Mouse (Mus musculus) megakaryocyte, embryonic 14.5 days (primary cell): ENCODE results near the gene Esrrb. TPM values are rescaled to one million over a fixed set of nuclear protein-coding genes. Genes with fewer than 3 reads are reported as not detected.
A peak's percentile ranks its signal among the peaks of the same experiment; 100 is the strongest.

ENCODE experiments used
- H3K27me3 ChIP-seq: replicated peaks from 2 replicates; pipeline ENCODE3; 2012; ENCODE audit warnings: inconsistent platforms
- H3K36me3 ChIP-seq: replicated peaks from 2 replicates; pipeline ENCODE3; 2012; ENCODE audit warnings: low read length, inconsistent platforms, mixed read lengths
- H3K4me1 ChIP-seq: 2 replicates; pipeline ENCODE4 v1.6.1; 2012; ENCODE audit warnings: inconsistent platforms
- H3K4me3 ChIP-seq: replicated peaks from 2 replicates; pipeline ENCODE3; 2012; ENCODE audit warnings: moderate library complexity, mild to moderate bottlenecking, inconsistent platforms
- H3K9me3 ChIP-seq: 2 replicates; pipeline ENCODE4 v1.6.1; 2012; ENCODE audit warnings: inconsistent platforms
- FLI1 ChIP-seq: IDR thresholded peaks from 2 replicates; pipeline ENCODE4 v1.6.1; 2012; ENCODE audit warnings: low read length, inconsistent platforms, mixed read lengths
- GATA1 ChIP-seq: IDR thresholded peaks from 3 replicates; pipeline ENCODE4 v1.6.1; 2012; ENCODE audit warnings: mixed read lengths, low read length, inconsistent platforms, borderline replicate concordance
- polyA plus RNA-seq: library from polyadenylated mRNA; stranded (reverse); fragments of >175 nt; gene quantifications from 2 replicates; pipeline ENCODE4 v1.2.3, GENCODE M21; 2012; ENCODE audit warnings: low replicate concordance; ENCODE audit not compliant: insufficient read depth

Gene Esrrb
- polyA plus RNA-seq, 1 experiment: 0.18 TPM

DNA sequence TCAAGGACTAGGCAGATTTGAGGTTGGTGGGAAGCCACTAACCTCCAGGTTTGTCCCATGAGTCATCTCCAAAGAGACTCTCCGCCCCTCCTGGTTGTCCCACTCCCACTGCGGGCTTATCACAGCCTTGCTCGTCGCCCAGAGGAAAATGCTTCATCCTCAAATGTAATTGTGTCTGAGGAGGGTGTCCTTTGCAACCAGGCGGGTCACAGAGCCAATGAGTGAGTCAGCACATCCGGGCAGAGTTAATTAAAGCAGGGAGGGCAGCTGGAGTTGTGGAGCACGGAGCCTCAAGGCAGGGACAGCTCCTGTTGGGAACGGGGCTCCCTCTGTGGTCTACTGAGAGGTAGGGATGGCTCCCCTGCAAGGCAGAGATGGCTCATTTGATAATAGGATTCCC is 37.8 kb downstream of the Esrrb start:
- Histone ChIP-seq H3K4me3 (peak overlapping the region; percentile 54), H3K9me3 (peaks cover 32% of the 10 kb centered on the region), H3K27me3 (peaks cover 50% of the 10 kb centered on the region), H3K4me1 (peaks cover 27% of the 10 kb centered on the region), H3K36me3 (no peaks in the 10 kb centered on the region)
- TF ChIP-seq GATA1 (no peak), FLI1 (no peak)

DNA sequence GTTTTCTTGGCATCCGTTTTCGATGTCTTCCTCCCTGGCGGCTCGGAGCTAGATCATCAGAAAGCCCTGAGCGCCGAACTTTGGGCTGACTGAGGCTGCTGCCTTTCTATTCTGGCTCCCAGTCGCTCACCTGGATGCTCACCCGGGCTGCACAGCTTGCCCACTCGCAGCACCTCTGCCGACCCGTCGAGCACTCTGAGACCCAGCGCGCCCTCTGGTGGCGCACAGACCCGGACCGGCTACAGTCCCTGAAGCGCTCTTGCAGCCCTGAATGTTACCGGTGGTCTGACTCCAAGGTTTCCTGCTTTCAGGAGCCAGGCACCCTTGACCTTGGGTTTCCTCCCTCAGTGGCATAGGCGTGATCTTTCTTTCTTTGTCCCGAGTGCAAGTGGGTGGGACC is 41.8 kb downstream of the Esrrb start:
- peaks cover 65% of the 10 kb centered on the region for H3K27me3 ChIP-seq
- H3K9me3 ChIP-seq: peaks cover 16% of the 10 kb centered on the region
- no peaks in the 10 kb centered on the region for H3K36me3 ChIP-seq
- peak overlapping the region; percentile 79 for H3K4me3 ChIP-seq
- no peak for TF ChIP-seq FLI1
- no peak for TF ChIP-seq GATA1
- peaks cover 27% of the 10 kb centered on the region for H3K4me1 ChIP-seq

DNA sequence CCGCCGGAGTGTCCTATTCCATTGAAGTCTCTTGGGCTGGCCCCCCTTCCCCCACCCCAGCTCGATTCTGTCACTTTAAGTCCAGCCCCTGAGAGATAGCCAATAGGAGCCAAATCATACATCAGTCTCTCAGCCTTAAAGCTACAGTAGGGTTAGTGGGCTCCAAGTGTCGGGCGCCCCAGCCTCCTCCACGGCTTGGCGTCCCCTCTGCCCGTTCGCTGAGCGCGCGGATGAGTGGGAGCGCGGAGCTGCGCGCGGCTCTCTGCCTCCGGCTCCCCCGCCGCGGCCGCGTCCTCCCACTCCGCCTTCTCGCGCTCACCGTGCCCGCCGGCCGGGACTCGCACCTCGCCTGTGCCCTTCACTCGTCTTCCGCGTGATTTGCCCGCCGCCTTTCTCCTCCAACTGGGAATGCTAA is 60.6 kb downstream of the Esrrb start:
- H3K9me3 ChIP-seq: no peaks in the 10 kb centered on the region
- peaks cover 84% of the 10 kb centered on the region for H3K27me3 ChIP-seq
- H3K4me3 ChIP-seq: no peak overlapping the region
- TF ChIP-seq GATA1: no peak
- TF ChIP-seq FLI1: no peak
- H3K36me3 ChIP-seq: no peaks in the 10 kb centered on the region
- peaks cover 12% of the 10 kb centered on the region; the same call in 1 of the 2 replicates for H3K4me1 ChIP-seq

DNA sequence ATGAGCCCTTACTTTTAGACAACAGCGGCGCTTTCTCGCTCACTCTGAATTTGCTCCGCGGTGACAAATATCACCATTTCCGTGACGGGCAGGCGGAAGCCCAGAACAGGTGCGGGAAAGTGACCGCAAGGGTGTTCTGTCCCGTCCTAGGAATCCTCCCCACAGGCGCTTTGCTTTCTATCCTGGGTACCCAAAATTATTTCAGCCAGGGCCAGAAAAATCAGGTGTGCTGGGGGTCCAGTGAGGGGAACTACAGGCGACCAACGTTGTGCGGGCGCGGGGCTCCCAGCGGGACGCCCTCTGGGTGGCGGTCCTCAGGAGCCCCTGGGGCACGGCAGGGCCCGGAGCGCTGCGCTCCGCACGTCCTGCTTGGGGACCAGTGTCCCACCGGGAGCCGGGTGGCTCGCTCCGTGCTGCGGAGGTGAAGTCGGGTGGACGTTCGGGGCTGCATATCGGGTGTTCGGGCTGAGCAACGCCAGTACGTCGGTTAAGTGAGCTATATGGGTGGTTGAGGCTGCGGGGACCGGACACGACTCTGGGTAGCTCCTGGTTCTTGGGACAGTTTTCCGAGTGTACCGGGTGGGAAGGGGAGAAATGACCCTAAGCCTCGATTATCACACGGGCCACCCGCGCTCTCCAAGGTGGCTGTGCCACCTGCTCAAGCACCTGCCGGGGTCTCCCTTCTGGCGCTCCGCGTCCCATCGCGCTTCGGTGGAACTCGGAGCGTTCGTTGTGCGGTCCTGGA is 61.4 kb downstream of the Esrrb start:
- Histone ChIP-seq H3K4me1 (peaks cover 12% of the 10 kb centered on the region; the same call in 1 of the 2 replicates), H3K27me3 (peaks cover 92% of the 10 kb centered on the region), H3K9me3 (no peaks in the 10 kb centered on the region), H3K36me3 (no peaks in the 10 kb centered on the region), H3K4me3 (no peak overlapping the region)
- no peak for TF ChIP-seq FLI1
- no peak for TF ChIP-seq GATA1

DNA sequence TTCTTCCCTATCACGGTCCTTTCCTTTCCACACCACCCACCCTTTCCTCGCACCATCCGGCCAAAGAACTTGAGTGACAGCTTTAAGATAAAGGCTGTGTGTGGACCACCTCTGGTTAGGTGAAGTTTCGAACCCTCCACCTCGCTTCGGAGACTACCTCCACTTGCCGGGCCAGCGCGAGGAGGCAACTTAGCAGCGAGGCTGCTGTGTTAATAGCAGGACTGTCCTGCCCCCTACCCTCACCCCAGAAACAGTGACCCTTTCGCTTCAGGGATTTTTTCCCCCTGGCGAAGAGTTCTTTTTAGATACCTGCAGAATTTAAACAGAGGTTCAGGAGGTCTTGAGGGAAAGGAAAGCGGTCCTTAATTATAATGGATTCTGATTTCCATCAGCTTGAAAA is 62.2 kb downstream of the Esrrb start:
- peaks cover 12% of the 10 kb centered on the region; the same call in 1 of the 2 replicates for H3K4me1 ChIP-seq
- H3K4me3 ChIP-seq: no peak overlapping the region
- peaks cover 92% of the 10 kb centered on the region for H3K27me3 ChIP-seq
- H3K36me3 ChIP-seq: no peaks in the 10 kb centered on the region
- no peak for TF ChIP-seq GATA1
- TF ChIP-seq FLI1: no peak
- no peaks in the 10 kb centered on the region for H3K9me3 ChIP-seq

DNA sequence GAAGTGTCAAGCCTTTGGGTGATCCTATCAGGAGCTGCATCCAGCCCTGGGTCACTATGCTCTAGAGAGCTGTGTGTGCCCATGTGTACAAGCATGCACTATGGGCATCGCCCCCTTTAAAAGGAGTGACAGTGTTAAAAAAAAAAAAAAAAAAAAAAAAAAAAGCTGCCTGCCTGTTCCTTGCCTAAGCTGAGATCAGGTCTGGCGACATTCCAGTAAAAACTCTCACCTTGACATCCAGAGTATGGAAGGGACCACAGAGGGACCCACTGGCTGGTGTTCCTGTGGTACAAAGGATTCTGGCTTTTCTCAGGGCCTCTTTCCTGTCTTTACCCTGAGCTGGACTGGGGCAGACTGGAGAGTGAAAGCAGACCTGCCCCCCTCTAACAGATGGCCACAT is 66.7 kb downstream of the Esrrb start:
- Histone ChIP-seq H3K4me3 (no peak overlapping the region), H3K9me3 (no peaks in the 10 kb centered on the region), H3K27me3 (peaks cover 62% of the 10 kb centered on the region), H3K4me1 (peaks cover under 1% of the 10 kb centered on the region; the same call in 1 of the 2 replicates), H3K36me3 (no peaks in the 10 kb centered on the region)
- no peak for TF ChIP-seq GATA1
- TF ChIP-seq FLI1: no peak

DNA sequence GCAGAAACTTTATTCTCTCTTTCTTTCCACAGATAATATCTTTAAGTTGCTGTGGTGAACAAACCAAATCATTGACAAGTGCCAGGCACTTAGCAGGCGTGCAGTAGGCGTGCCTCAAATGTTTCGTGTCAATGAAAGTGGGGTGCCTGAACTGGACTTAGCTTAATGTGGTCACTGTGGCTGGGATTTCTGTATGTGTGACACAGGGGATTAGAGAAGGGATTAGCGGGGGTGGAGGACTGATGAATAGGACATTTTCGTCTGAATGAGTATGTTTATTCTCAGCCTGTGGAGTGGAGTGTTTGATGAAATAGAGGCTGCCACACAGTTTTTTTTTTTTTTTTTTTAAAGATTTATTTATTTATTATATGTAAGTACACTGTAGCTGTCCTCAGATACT is 70.8 kb downstream of the Esrrb start:
- no peak overlapping the region for H3K4me3 ChIP-seq
- no peaks in the 10 kb centered on the region for H3K9me3 ChIP-seq
- H3K27me3 ChIP-seq: peaks cover 53% of the 10 kb centered on the region
- H3K4me1 ChIP-seq: peaks cover 4% of the 10 kb centered on the region; the same call in 1 of the 2 replicates
- TF ChIP-seq FLI1 (no peak), GATA1 (no peak)
- no peaks in the 10 kb centered on the region for H3K36me3 ChIP-seq

DNA sequence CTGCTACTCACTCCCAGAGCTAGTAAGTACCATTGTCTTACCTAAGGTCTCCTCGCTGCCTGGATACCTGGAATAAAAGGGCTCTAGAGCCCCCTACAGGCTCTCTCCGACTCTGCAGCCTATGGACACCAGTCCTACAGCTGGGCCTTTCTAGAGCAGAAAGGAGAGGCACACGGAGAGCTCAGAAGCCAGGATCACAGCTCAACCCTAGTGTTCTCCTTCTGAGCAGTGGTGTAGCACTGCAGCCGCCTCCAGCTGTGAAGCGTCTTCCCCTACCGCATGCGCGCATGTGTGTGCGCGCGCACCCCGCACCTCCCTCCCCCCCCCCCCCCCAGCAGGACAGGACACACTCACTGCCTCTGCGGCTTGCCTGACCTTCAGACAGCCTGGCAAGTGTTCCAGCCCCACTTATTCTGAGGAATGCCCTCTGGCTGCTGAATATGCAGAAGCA is 72.5 kb downstream of the Esrrb start:
- TF ChIP-seq FLI1: no peak
- TF ChIP-seq GATA1: no peak
- Histone ChIP-seq H3K4me3 (peak overlapping the region; percentile 73), H3K27me3 (peaks cover 49% of the 10 kb centered on the region), H3K36me3 (no peaks in the 10 kb centered on the region), H3K9me3 (no peaks in the 10 kb centered on the region), H3K4me1 (peaks cover 4% of the 10 kb centered on the region; the same call in 1 of the 2 replicates)

DNA sequence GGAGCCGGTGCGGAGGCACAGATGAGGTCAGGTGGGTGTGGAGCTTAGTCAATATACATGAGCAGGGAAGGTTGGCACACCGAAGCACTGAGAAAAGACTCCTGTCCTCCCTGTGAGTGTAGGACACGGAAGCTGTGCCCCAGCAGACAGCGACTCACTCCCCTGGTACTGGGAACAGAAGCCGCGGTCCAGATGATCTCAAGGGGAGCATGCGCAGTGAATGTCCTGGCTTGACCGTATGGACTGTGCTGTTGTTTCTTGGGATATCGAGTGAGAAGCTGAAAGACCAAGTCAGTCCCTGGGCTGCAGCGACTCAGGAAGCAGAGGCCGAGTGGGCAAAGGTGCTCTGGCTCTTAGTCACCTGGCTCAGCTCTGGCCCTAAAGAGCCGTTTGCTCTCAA is 74.7 kb downstream of the Esrrb start:
- no peak overlapping the region for H3K4me3 ChIP-seq
- TF ChIP-seq FLI1 (no peak), GATA1 (no peak)
- H3K27me3 ChIP-seq: peaks cover 45% of the 10 kb centered on the region
- no peaks in the 10 kb centered on the region for H3K9me3 ChIP-seq
- H3K36me3 ChIP-seq: no peaks in the 10 kb centered on the region
- H3K4me1 ChIP-seq: peaks cover 4% of the 10 kb centered on the region; the same call in 1 of the 2 replicates

DNA sequence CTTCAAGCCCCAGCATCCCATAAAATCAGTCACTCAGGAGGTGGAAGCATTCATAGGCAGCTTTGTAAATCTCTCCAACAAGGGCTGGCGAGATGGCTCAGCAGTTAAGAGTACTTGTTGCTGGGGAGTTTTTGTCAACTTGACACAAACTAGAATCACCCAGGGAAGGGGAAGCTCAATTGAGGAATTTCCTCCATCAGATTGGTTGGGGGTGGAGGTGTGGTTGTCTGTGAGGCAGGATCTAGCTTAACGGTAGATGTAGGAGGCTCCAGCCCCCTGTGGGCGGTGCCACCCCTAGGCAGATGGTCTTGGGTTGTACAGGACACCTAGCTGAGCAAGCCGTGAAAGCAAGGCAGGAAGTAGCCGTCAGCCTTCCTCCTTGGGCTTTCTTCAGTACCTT is 89.9 kb downstream of the Esrrb start:
- Histone ChIP-seq H3K9me3 (no peaks in the 10 kb centered on the region), H3K4me1 (no peaks in the 10 kb centered on the region), H3K4me3 (no peak overlapping the region), H3K27me3 (peaks cover 11% of the 10 kb centered on the region), H3K36me3 (no peaks in the 10 kb centered on the region)
- TF ChIP-seq GATA1 (no peak), FLI1 (no peak)

DNA sequence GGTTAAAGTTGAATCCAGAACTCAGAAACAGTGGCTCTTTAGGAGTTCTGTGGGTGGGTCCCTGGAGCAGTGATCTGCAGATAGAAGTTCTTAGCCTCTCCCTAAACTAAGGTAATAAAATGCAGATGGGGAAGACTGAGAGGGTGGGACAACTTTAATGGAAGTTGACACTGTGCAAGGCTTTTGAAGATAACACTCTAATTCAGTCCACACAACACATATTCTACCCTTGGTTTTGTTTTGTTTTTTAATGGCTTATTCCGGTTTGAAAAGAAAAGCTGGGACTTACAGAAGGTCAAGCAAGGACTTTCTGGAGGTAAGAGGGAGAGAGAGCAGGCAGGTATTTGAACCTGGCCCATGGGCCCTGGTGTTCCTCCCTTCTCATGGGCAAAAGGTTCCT is 94.1 kb downstream of the Esrrb start:
- Histone ChIP-seq H3K4me1 (no peaks in the 10 kb centered on the region), H3K4me3 (no peak overlapping the region), H3K9me3 (no peaks in the 10 kb centered on the region), H3K36me3 (no peaks in the 10 kb centered on the region), H3K27me3 (peaks cover 5% of the 10 kb centered on the region)
- no peak for TF ChIP-seq GATA1
- TF ChIP-seq FLI1: no peak
